Mouse (Mus musculus) embryonic facial prominence, embryonic 15.5 days (tissue): ENCODE data around the gene Rfx3. TPM values are rescaled to one million over a fixed set of nuclear protein-coding genes. Genes with fewer than 3 reads are reported as not detected.

ENCODE experiments used
- ATAC-seq: fragments of 200-750 bp; cut with Nextera tagmentation; 2 replicates; pipeline ENCODE4 v1.8.0; 2017; ENCODE audit warnings: low read depth, moderate TSS enrichment; ENCODE audit not compliant: insufficient number of reproducible peaks, low FRiP score, low TSS enrichment
- H3K27ac ChIP-seq: fragments of 300-500 bp; sonication (generic); replicated peaks from 2 replicates; pipeline ENCODE4 v1.5.1; 2015; ENCODE audit warnings: mild to moderate bottlenecking, inconsistent platforms
- H3K27me3 ChIP-seq: fragments of 300-500 bp; sonication (generic); 2 replicates; pipeline ENCODE4 v1.6.1; 2015; ENCODE audit warnings: inconsistent platforms
- H3K36me3 ChIP-seq: fragments of 300-500 bp; sonication (generic); 2 replicates; pipeline ENCODE4 v1.6.1; 2015; ENCODE audit warnings: mild to moderate bottlenecking, inconsistent platforms
- H3K4me1 ChIP-seq: fragments of 300-500 bp; sonication (generic); 2 replicates; pipeline ENCODE4 v1.6.1; 2015; ENCODE audit warnings: inconsistent platforms
- H3K4me2 ChIP-seq: fragments of 300-500 bp; sonication (generic); replicated peaks from 2 replicates; pipeline ENCODE4 v1.6.1; 2015; ENCODE audit warnings: mild to moderate bottlenecking, inconsistent platforms
- H3K4me3 ChIP-seq: fragments of 300-500 bp; sonication (generic); replicated peaks from 2 replicates; pipeline ENCODE4 v1.5.1; 2015; ENCODE audit warnings: mild to moderate bottlenecking, inconsistent platforms
- H3K9ac ChIP-seq: fragments of 300-500 bp; sonication (generic); 2 replicates; pipeline ENCODE4 v1.6.1; 2015; ENCODE audit warnings: inconsistent platforms
- H3K9me3 ChIP-seq: fragments of 300-500 bp; sonication (generic); replicated peaks from 2 replicates; pipeline ENCODE4 v1.6.1; 2016; ENCODE audit warnings: inconsistent platforms
- WGBS: fragments of 180-500 bp; shearing (Covaris S2); methylation state at CpG from one replicate; pipeline ENCODE4 v1.1.7; 2015; 5-methylcytosine and 5-hydroxymethylcytosine counted together
- polyA plus RNA-seq: library from polyadenylated mRNA; unstranded; fragments of >200 nt; fragmentation: Nextera tagmentation; extraction: Ambion mirVana; gene quantifications from 2 replicates; pipeline ENCODE4 v1.2.1, GENCODE M21; 2015

Rfx3 gene
- polyA plus RNA-seq, 1 experiment from 2014 or later: 16.2 TPM

DNA sequence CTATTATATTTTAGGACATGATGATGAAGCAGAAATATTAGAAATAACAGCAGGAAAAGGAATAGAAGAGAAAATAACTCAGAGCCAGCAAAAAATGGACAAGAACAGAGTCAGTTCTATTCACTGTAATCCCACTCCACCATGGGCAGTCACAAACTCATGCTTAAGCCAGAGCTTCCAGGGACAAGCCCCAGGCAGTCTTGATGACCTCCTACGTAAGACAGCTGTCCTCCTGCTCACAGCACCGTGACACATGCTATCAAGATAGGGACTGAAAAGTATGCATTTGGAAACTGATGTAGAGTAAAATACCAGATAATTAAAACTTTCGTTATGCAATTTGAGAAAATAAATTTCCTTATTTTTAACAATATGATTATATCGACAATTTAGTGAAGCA lies 172.9 kb downstream of the Rfx3 start:
- H3K4me1 ChIP-seq: no peaks in the 10 kb centered on the region
- no peaks in the 10 kb centered on the region for H3K9me3 ChIP-seq
- no peak overlapping the region for H3K27ac ChIP-seq
- no peak overlapping the region for H3K4me2 ChIP-seq
- H3K9ac ChIP-seq: no peak overlapping the region
- H3K27me3 ChIP-seq: no peaks in the 10 kb centered on the region
- no peak for ATAC-seq
- no peak overlapping the region for H3K4me3 ChIP-seq
- no peaks in the 10 kb centered on the region for H3K36me3 ChIP-seq
- 79% methylated on average over 4 of the region's 4 CpGs for WGBS

- Histone ChIP-seq H3K4me2 (no peak overlapping the region), H3K4me1 (no peaks in the 10 kb centered on the region), H3K27me3 (no peaks in the 10 kb centered on the region), H3K9me3 (no peaks in the 10 kb centered on the region), H3K9ac (no peak overlapping the region), H3K36me3 (no peaks in the 10 kb centered on the region), H3K4me3 (no peak overlapping the region), H3K27ac (no peak overlapping the region)
- WGBS: 65% methylated on average over 1 of the region's 1 CpGs
- ATAC-seq: no peak
Measured at GRCm38 (mm10) chr19:27832448-27832847, 178.5 kb downstream of the Rfx3 start.

DNA sequence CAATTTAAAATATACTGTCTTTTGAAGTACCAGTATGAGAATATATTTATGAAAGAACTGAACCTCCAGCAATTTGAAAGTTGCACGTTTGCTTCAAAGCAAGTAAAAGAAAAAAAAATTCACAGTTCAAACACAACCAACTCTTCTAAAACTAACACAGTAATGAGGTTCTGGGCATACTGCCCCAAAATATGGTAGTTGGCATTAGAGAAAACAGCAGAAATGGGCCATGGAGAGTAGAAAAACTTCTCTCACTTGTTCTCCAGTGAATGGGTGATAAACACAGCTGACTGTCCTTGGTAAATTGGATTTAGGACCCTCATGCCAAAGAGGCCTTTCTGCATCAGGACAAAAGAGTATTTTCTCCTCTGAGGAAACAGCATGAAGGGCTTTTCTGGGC lies 182.7 kb downstream of the Rfx3 start:
- no peak overlapping the region for H3K27ac ChIP-seq
- H3K9ac ChIP-seq: no peak overlapping the region
- H3K4me3 ChIP-seq: no peak overlapping the region
- whole genome bisulfite sequencing: 70% methylated on average over 1 of the region's 1 CpGs
- H3K36me3 ChIP-seq: peaks cover 12% of the 10 kb centered on the region; the same call in 1 of the 2 replicates
- H3K27me3 ChIP-seq: no peaks in the 10 kb centered on the region
- ATAC-seq: no peak
- H3K4me1 ChIP-seq: no peaks in the 10 kb centered on the region
- H3K9me3 ChIP-seq: no peaks in the 10 kb centered on the region
- H3K4me2 ChIP-seq: no peak overlapping the region

DNA sequence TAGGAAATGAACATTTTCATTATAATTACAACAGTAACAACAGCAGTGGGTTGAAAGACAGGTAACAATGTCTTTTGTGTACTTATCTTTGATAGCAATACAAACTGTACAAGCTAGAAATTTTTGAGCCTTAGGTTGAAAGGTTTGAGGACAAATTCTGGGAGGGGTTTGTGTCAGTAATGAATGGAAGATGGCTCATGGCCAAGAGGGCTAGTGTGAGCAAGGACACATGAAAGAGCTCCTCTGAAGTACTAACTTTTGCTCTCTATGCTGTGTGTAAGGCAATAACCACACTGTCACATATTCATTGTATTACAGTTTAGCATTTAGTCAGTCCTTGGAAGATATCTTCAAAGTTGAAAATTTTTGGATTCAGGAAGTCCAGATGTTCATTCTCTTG lies 193.3 kb downstream of the Rfx3 start:
- H3K4me2 ChIP-seq: no peak overlapping the region
- ATAC-seq: no peak

DNA sequence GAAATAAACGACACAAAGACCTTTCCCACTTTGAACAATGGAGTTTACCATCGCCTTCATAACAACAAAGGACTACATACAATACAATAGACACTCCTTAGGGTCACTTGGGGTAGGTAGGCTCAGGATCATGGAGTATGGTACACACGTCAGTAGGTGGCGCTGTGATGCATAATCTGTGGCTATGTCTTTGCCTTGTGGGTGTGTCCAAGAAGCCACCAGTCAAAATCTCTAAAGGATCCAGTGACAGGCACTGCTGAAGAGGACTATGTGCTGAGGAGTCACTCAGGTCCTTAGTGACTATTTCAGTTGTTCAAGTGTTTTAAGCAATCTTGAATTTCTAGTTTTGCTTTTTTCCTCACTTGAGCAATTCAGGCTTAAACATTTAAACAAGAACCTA lies 230.9 kb downstream of the Rfx3 start:
- Histone ChIP-seq H3K9ac (no peak overlapping the region), H3K36me3 (peaks cover 14% of the 10 kb centered on the region), H3K27ac (no peak overlapping the region), H3K4me2 (no peak overlapping the region), H3K4me1 (no peaks in the 10 kb centered on the region), H3K27me3 (no peaks in the 10 kb centered on the region), H3K4me3 (no peak overlapping the region), H3K9me3 (no peaks in the 10 kb centered on the region; the same call in 1 of the 2 replicates)
- no peak for ATAC-seq
- 52% methylated on average over 4 of the region's 4 CpGs for WGBS

More for the DNA sequence above, 193.3 kb downstream of the Rfx3 start:
- H3K27ac ChIP-seq: no peak overlapping the region
- peaks cover 1% of the 10 kb centered on the region for H3K36me3 ChIP-seq
- no peak overlapping the region for H3K4me3 ChIP-seq
- H3K4me1 ChIP-seq: no peaks in the 10 kb centered on the region
- H3K9me3 ChIP-seq: no peaks in the 10 kb centered on the region
- no peak overlapping the region for H3K9ac ChIP-seq
- no peaks in the 10 kb centered on the region for H3K27me3 ChIP-seq

DNA sequence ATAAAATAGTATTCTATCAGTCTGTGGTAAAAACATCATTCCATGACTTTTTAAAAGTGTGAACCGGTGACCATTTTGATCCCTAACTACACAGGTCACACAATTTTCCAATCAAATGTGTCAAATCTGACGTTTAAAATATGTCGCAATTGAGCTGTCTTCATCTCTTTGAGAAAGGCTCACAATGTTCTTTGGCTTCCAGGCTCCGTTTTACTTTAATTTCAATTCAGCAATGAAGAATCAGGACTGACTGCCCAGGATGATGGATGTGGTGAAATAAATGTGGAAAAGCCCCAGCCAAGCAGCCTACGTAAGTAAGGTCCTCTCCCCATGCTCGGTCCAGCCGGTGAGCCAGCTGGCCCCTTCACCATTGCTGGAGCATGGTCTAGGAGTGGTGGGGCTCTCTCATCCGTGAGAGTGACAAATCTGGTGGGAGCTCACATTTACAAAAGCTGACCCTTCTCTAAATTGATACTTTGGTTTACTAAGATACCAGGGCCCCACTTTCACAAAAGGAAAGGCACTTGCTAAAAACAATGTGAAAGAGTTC lies 240.2 kb downstream of the Rfx3 start:
- Histone ChIP-seq H3K27ac (no peak overlapping the region), H3K36me3 (no peaks in the 10 kb centered on the region; the same call in 1 of the 2 replicates), H3K9ac (no peak overlapping the region), H3K4me3 (no peak overlapping the region), H3K4me2 (no peak overlapping the region), H3K4me1 (no peaks in the 10 kb centered on the region), H3K27me3 (no peaks in the 10 kb centered on the region), H3K9me3 (no peaks in the 10 kb centered on the region)
- no peak for ATAC-seq
- WGBS: 87% methylated on average over 8 of the region's 8 CpGs

- Histone ChIP-seq H3K4me3 (no peak overlapping the region), H3K4me2 (no peak overlapping the region), H3K9me3 (no peaks in the 10 kb centered on the region), H3K27ac (no peak overlapping the region), H3K27me3 (no peaks in the 10 kb centered on the region), H3K9ac (no peak overlapping the region), H3K36me3 (no peaks in the 10 kb centered on the region; the same call in 1 of the 2 replicates), H3K4me1 (no peaks in the 10 kb centered on the region)
- WGBS: 65% methylated on average over 17 of the region's 17 CpGs
- ATAC-seq: no peak
Measured at GRCm38 (mm10) chr19:27768444-27768843, 242.5 kb downstream of the Rfx3 start.

DNA sequence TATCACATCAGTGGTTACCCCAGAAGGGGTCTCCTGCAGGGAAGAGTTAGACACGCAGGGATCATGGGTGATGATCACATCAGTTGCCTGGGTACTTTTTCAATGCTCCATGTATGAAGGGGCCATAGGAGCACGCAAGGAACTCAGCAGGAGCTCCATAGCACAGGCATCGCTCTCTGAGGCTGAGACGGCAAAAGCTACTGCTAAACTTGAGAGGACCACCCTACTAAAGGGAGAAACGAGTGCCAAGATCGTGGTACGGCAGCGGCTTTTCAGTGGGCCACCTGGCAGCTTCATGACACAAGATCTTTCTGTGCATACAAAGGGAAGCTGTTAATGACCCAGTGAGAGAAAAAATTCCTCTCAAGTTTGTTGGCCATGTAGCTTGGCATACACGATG lies 250.7 kb downstream of the Rfx3 start:
- no peak overlapping the region for H3K27ac ChIP-seq
- H3K4me2 ChIP-seq: no peak overlapping the region
- H3K4me3 ChIP-seq: no peak overlapping the region
- H3K9me3 ChIP-seq: no peaks in the 10 kb centered on the region
- WGBS: 86% methylated on average over 9 of the region's 9 CpGs
- no peaks in the 10 kb centered on the region for H3K36me3 ChIP-seq
- no peaks in the 10 kb centered on the region for H3K27me3 ChIP-seq
- no peak for ATAC-seq
- no peak overlapping the region for H3K9ac ChIP-seq
- no peaks in the 10 kb centered on the region for H3K4me1 ChIP-seq

DNA sequence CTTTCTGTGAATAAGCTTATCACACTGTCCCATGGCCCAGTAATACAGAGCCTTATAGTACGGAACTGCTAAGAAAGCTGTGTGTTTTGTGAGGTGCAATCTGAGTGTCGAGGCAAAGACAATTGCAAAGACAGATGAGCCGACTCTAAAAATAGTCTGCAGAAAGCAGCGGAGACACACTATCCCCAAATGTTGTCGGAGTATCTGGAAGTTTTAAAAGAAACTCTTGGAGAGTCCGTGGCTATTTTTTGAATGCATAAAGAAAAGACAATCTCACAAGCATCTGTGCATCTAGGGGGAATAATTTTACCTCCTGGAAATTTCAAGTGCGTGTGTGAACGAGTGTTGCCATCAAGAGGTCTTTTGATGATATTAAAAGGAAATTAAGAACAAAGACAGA lies 251.6 kb downstream of the Rfx3 start:
- no peaks in the 10 kb centered on the region for H3K4me1 ChIP-seq
- H3K27ac ChIP-seq: no peak overlapping the region
- no peak overlapping the region for H3K9ac ChIP-seq
- H3K27me3 ChIP-seq: no peaks in the 10 kb centered on the region
- H3K36me3 ChIP-seq: no peaks in the 10 kb centered on the region
- H3K4me3 ChIP-seq: no peak overlapping the region
- no peak for ATAC-seq
- no peaks in the 10 kb centered on the region for H3K9me3 ChIP-seq
- H3K4me2 ChIP-seq: no peak overlapping the region
- WGBS: 61% methylated on average over 8 of the region's 8 CpGs

GRCm38 (mm10) chr19:27747301-27747700 lies 263.7 kb downstream of the Rfx3 start:
- ATAC-seq: no peak
- Histone ChIP-seq H3K4me3 (no peak overlapping the region), H3K4me2 (no peak overlapping the region), H3K27ac (no peak overlapping the region), H3K27me3 (no peaks in the 10 kb centered on the region), H3K36me3 (no peaks in the 10 kb centered on the region), H3K9me3 (no peaks in the 10 kb centered on the region), H3K4me1 (no peaks in the 10 kb centered on the region), H3K9ac (no peak overlapping the region)
- 97% methylated on average over 1 of the region's 1 CpGs for WGBS

GRCm38 (mm10) chr19:27738908-27739307 lies 272.1 kb downstream of the Rfx3 start:
- Histone ChIP-seq H3K9ac (no peak overlapping the region), H3K36me3 (no peaks in the 10 kb centered on the region), H3K9me3 (no peaks in the 10 kb centered on the region), H3K4me1 (no peaks in the 10 kb centered on the region), H3K4me2 (no peak overlapping the region), H3K27ac (no peak overlapping the region), H3K4me3 (no peak overlapping the region), H3K27me3 (no peaks in the 10 kb centered on the region)
- ATAC-seq: no peak
- 69% methylated on average over 8 of the region's 8 CpGs for WGBS

GRCm38 (mm10) chr19:27736571-27736970 lies 274.4 kb downstream of the Rfx3 start:
- Histone ChIP-seq H3K27ac (no peak overlapping the region), H3K36me3 (no peaks in the 10 kb centered on the region), H3K9me3 (no peaks in the 10 kb centered on the region), H3K9ac (no peak overlapping the region), H3K4me2 (no peak overlapping the region), H3K4me3 (no peak overlapping the region), H3K4me1 (no peaks in the 10 kb centered on the region), H3K27me3 (no peaks in the 10 kb centered on the region)
- no peak; the same call in 1 of the 2 replicates for ATAC-seq
- 52% methylated on average over 2 of the region's 2 CpGs for WGBS
